Mouse (Mus musculus) forebrain, embryonic 12.5 days (tissue): ENCODE measurements around the gene Lrrc26. TPM values are rescaled to one million over a fixed set of nuclear protein-coding genes. Genes with fewer than 3 reads are reported as not detected.

Source experiments
- ATAC-seq: fragments of 200-750 bp; cut with Nextera tagmentation; 2 replicates; pipeline ENCODE4 v1.8.0; 2017; ENCODE audit warnings: moderate TSS enrichment; ENCODE audit not compliant: low FRiP score
- H3K27ac ChIP-seq: fragments of 300-500 bp; sonication (generic); 2 replicates; pipeline ENCODE4 v1.5.1; 2016; ENCODE audit warnings: mild to moderate bottlenecking
- H3K27me3 ChIP-seq: fragments of 300-500 bp; sonication (generic); 2 replicates; pipeline ENCODE4 v1.6.1; 2016; ENCODE audit warnings: mild to moderate bottlenecking
- H3K36me3 ChIP-seq: fragments of 300-500 bp; sonication (generic); replicated peaks from 2 replicates; pipeline ENCODE4 v1.6.1; 2016; ENCODE audit warnings: mild to moderate bottlenecking
- H3K4me1 ChIP-seq: fragments of 300-500 bp; sonication (generic); 2 replicates; pipeline ENCODE4 v1.6.1; 2016
- H3K4me2 ChIP-seq: fragments of 300-500 bp; sonication (generic); 2 replicates; pipeline ENCODE4 v1.6.1; 2016; ENCODE audit warnings: mild to moderate bottlenecking, moderate library complexity
- H3K4me3 ChIP-seq: fragments of 300-500 bp; sonication (generic); replicated peaks from 2 replicates; pipeline ENCODE4 v1.5.1; 2016; ENCODE audit warnings: mild to moderate bottlenecking
- H3K9ac ChIP-seq: fragments of 300-500 bp; sonication (generic); 2 replicates; pipeline ENCODE4 v1.6.1; 2016; ENCODE audit warnings: mild to moderate bottlenecking
- H3K9me3 ChIP-seq: fragments of 300-500 bp; sonication (generic); 2 replicates; pipeline ENCODE4 v1.6.1; 2016
- WGBS: fragments of 180-500 bp; shearing (Covaris S2); methylation state at CpG from one replicate; pipeline ENCODE4 v1.1.7; 2016; 5-methylcytosine and 5-hydroxymethylcytosine counted together
- polyA plus RNA-seq: library from polyadenylated mRNA; unstranded; fragments of >200 nt; fragmentation: Nextera tagmentation; extraction: Ambion mirVana; gene quantifications from 2 replicates; pipeline ENCODE4 v1.2.1, GENCODE M21; 2016

Lrrc26 gene
- polyA plus RNA-seq, 1 experiment from 2014 or later = not detected

DNA sequence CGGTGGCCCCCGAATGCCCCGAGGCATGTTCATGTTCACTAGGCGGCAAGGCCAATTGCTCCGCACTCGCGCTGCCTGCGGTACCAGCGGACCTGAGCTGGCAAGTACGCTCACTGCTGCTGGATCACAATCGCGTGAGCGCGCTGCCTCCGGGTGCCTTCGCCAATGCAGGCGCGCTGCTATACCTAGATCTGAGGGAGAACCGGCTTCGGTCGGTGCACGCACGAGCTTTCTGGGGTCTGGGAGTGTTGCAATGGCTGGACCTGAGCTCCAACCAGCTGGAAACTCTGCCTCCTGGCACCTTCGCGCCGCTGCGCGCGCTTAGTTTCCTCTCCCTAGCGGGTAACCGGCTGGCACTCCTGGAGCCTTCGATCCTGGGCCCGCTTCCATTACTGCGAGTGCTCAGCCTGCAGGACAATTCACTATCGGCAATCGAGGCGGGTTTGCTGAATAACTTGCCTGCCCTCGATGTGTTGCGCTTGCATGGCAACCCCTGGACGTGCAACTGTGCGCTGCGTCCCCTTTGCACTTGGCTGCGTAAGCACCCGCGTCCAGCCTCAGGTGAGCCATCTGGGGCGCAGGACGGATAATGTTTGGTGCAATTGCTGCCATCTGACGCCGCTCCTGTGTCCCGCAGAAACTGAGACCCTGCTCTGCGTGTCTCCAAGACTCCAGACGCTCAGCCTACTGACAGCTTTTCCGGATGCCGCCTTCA is 543 bp downstream of the Lrrc26 start:
- 3% methylated on average over 54 of the region's 54 CpGs for WGBS
- peak overlapping the region; percentile 30 for H3K4me3 ChIP-seq
- peak overlapping the region; percentile 25 for H3K4me2 ChIP-seq
- no peak overlapping the region for H3K9ac ChIP-seq
- peaks cover 15% of the 10 kb centered on the region for H3K36me3 ChIP-seq
- H3K4me1 ChIP-seq = peaks cover 19% of the 10 kb centered on the region
- H3K9me3 ChIP-seq = no peaks in the 10 kb centered on the region
- H3K27me3 ChIP-seq = peaks cover 87% of the 10 kb centered on the region
- ATAC-seq = no peak
- H3K27ac ChIP-seq = no peak overlapping the region

DNA sequence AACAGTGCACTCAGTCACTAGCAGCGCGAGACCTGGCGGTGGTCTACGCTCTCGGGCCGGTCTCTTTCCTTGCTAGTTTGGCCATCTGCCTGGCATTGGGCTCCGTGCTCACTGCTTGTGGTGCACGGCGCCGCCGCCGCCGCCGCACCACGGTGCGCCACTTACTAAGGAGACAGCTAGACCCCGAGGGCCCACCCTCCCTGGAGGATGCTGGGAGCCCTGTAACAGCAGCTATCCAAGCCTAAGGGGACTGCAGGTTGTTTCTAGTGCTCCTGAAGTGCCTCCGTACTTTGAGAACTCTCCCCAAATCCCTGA is 1.1 kb downstream of the Lrrc26 start:
- ATAC-seq = no peak
- Histone ChIP-seq H3K4me3 (peak overlapping the region; percentile 30), H3K9me3 (no peaks in the 10 kb centered on the region), H3K9ac (no peak overlapping the region), H3K27me3 (peaks cover 92% of the 10 kb centered on the region), H3K4me1 (peaks cover 19% of the 10 kb centered on the region), H3K4me2 (peak overlapping the region; percentile 25), H3K27ac (no peak overlapping the region), H3K36me3 (peaks cover 10% of the 10 kb centered on the region)
- WGBS = 0% methylated on average over 18 of the region's 18 CpGs

- 0 out of 2 replicates have a peak, but pooled peaks have one; percentile 7 for ATAC-seq
- H3K4me1 ChIP-seq = peaks cover 19% of the 10 kb centered on the region
- peak overlapping the region; percentile 30 for H3K4me3 ChIP-seq
- H3K9me3 ChIP-seq = no peaks in the 10 kb centered on the region
- H3K36me3 ChIP-seq = peaks cover 4% of the 10 kb centered on the region; the same call in 1 of the 2 replicates
- H3K27me3 ChIP-seq = peaks cover 95% of the 10 kb centered on the region
- peak overlapping the region; percentile 46 for H3K4me2 ChIP-seq
- peak overlapping the region; percentile 25; the same call in 1 of the 2 replicates for H3K9ac ChIP-seq
- no peak overlapping the region for H3K27ac ChIP-seq
- WGBS = 6% methylated on average over 30 of the region's 32 CpGs
Measured at GRCm38 (mm10) chr2:25291184-25292053, 1.7 kb downstream of the Lrrc26 start.

DNA sequence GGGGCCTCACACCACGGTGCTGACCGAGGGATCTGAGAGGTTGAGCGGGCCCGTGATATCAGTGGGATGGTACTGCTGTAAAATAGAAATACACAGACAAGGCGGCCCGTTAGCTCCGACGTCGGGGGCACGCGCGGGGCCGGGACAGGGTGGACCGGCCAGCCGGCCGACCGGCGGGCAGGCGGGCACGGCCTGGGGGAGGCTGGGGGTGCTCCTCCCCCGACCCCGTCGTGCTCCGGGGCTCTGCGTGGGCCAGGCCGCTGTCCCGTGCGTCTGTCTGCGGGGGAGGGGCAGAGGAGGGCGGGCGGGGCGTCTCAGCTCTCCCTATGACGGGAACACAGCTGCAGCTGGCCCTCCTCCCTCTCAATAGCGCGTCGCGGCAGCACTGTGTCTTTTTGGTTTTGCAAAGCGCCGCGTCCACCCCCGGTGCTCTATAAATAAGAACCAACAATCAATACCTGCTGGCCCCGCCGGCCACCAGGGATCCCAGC is 2.4 kb downstream of the Lrrc26 start:
- Histone ChIP-seq H3K27me3 (peaks cover 98% of the 10 kb centered on the region), H3K27ac (no peak overlapping the region), H3K36me3 (no peaks in the 10 kb centered on the region), H3K9ac (peak overlapping the region; percentile 25; the same call in 1 of the 2 replicates), H3K4me3 (peak overlapping the region; percentile 30), H3K4me1 (peaks cover 19% of the 10 kb centered on the region), H3K4me2 (peak overlapping the region; percentile 46), H3K9me3 (no peaks in the 10 kb centered on the region)
- WGBS = 6% methylated on average over 43 of the region's 43 CpGs
- ATAC-seq = peak; percentile 22; the same call in 1 of the 2 replicates

- H3K36me3 ChIP-seq = no peaks in the 10 kb centered on the region
- ATAC-seq = no peak
- no peaks in the 10 kb centered on the region for H3K9me3 ChIP-seq
- H3K4me2 ChIP-seq = no peak overlapping the region
- H3K9ac ChIP-seq = no peak overlapping the region
- 6% methylated on average over 1 of the region's 1 CpGs for WGBS
- H3K4me3 ChIP-seq = no peak overlapping the region
- H3K27ac ChIP-seq = no peak overlapping the region
- peaks cover 98% of the 10 kb centered on the region for H3K27me3 ChIP-seq
- H3K4me1 ChIP-seq = peaks cover 19% of the 10 kb centered on the region
Measured at GRCm38 (mm10) chr2:25292856-25293255, 3.1 kb downstream of the Lrrc26 start.

DNA sequence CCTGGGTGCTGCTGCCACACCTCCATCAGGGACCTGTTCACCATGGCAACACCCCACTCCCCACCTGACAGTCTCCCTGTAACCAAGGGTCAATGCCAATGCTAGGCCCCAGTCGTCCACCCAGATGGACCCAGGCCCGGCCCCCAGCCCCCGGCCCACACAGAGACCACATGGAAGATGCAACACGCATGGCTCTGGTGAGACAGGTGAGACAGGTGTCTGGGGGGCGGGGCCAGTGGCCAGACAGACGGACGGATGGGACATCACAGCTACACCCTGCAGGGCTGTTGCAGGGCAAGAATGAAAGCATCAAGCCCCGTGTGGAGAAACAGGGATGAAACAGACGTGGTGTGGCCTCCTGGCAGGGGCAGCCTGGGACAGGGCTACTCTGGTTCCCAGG is 4.0 kb downstream of the Lrrc26 start:
- Histone ChIP-seq H3K9me3 (no peaks in the 10 kb centered on the region), H3K4me1 (peaks cover 19% of the 10 kb centered on the region), H3K27me3 (peaks cover 95% of the 10 kb centered on the region), H3K4me2 (no peak overlapping the region), H3K36me3 (no peaks in the 10 kb centered on the region), H3K9ac (no peak overlapping the region), H3K27ac (no peak overlapping the region), H3K4me3 (no peak overlapping the region)
- no peak for ATAC-seq
- 74% methylated on average over 9 of the region's 9 CpGs for WGBS

GRCm38 (mm10) chr2:25297093-25297492 is 7.4 kb downstream of the Lrrc26 start:
- peaks cover 5% of the 10 kb centered on the region for H3K4me1 ChIP-seq
- H3K27ac ChIP-seq = no peak overlapping the region
- WGBS = 84% methylated on average over 7 of the region's 8 CpGs
- no peaks in the 10 kb centered on the region for H3K36me3 ChIP-seq
- H3K27me3 ChIP-seq = peaks cover 61% of the 10 kb centered on the region
- no peak for ATAC-seq
- no peak overlapping the region for H3K9ac ChIP-seq
- H3K4me3 ChIP-seq = no peak overlapping the region
- H3K9me3 ChIP-seq = no peaks in the 10 kb centered on the region
- no peak overlapping the region for H3K4me2 ChIP-seq

DNA sequence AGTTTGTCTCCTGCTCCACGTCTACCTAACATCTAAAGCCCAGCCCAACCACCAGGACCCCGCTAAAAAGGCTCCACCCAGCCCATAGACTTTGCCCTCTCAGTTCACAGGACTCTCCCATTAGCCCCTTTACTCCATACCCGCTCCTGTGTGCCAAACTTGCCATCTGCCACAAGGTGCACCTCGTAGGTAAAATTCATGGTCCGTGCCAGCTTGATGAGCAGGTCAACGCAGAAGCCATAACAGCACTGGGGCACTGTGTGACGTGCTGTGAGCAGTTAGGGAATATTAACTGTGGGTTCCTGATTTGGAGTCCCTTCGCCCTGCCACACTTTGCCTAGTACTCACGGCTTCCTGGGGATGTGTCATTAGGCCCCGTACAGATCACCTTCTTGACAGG is 8.3 kb downstream of the Lrrc26 start:
- Histone ChIP-seq H3K9ac (no peak overlapping the region), H3K4me1 (no peaks in the 10 kb centered on the region), H3K4me3 (no peak overlapping the region), H3K4me2 (no peak overlapping the region), H3K9me3 (no peaks in the 10 kb centered on the region), H3K36me3 (no peaks in the 10 kb centered on the region), H3K27ac (no peak overlapping the region), H3K27me3 (peaks cover 56% of the 10 kb centered on the region)
- ATAC-seq = no peak
- WGBS = 85% methylated on average over 10 of the region's 10 CpGs

DNA sequence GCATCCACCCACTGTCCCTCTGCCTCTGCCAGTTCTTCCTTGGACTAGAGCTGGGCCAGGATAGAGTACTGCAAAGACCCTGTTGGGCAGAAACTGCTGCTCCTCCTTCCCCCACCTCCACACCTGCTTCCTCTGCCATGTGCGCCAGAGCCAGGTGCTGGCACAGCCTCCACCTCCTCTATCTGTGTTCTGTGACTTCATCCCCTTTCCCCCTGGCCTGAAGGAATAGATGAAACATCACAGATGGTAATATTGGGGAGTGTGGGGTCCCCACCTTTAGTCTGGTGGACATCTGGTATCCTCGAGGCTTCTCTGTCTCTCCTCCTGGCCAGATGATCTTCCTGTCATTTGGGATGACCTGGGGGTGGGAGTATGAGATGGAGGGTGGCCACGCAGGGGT is 13.7 kb downstream of the Lrrc26 start:
- 82% methylated on average over 3 of the region's 3 CpGs for WGBS

GRCm38 (mm10) chr2:25303931-25304656 is 14.4 kb downstream of the Lrrc26 start:
- no peaks in the 10 kb centered on the region for H3K9me3 ChIP-seq
- H3K4me2 ChIP-seq = peak overlapping the region; percentile 87
- H3K36me3 ChIP-seq = no peaks in the 10 kb centered on the region
- H3K27me3 ChIP-seq = peaks cover 58% of the 10 kb centered on the region
- no peak overlapping the region for H3K27ac ChIP-seq
- ATAC-seq = no peak
- H3K9ac ChIP-seq = 0 out of 2 replicates have a peak overlapping the region, but pooled peaks have one; percentile 61
- peak overlapping the region; percentile 49; the same call in 1 of the 2 replicates for H3K4me3 ChIP-seq
- 71% methylated on average over 7 of the region's 7 CpGs for WGBS
- 0 out of 2 replicates have a peak, but pooled peaks cover 13% of the 10 kb centered on the region for H3K4me1 ChIP-seq

More for the DNA sequence above, 13.7 kb downstream of the Lrrc26 start:
- ATAC-seq = no peak
- Histone ChIP-seq H3K36me3 (no peaks in the 10 kb centered on the region), H3K9me3 (no peaks in the 10 kb centered on the region), H3K4me1 (0 out of 2 replicates have a peak, but pooled peaks cover 13% of the 10 kb centered on the region), H3K4me3 (no peak overlapping the region), H3K27me3 (peaks cover 52% of the 10 kb centered on the region), H3K4me2 (no peak overlapping the region), H3K27ac (no peak overlapping the region), H3K9ac (no peak overlapping the region)

DNA sequence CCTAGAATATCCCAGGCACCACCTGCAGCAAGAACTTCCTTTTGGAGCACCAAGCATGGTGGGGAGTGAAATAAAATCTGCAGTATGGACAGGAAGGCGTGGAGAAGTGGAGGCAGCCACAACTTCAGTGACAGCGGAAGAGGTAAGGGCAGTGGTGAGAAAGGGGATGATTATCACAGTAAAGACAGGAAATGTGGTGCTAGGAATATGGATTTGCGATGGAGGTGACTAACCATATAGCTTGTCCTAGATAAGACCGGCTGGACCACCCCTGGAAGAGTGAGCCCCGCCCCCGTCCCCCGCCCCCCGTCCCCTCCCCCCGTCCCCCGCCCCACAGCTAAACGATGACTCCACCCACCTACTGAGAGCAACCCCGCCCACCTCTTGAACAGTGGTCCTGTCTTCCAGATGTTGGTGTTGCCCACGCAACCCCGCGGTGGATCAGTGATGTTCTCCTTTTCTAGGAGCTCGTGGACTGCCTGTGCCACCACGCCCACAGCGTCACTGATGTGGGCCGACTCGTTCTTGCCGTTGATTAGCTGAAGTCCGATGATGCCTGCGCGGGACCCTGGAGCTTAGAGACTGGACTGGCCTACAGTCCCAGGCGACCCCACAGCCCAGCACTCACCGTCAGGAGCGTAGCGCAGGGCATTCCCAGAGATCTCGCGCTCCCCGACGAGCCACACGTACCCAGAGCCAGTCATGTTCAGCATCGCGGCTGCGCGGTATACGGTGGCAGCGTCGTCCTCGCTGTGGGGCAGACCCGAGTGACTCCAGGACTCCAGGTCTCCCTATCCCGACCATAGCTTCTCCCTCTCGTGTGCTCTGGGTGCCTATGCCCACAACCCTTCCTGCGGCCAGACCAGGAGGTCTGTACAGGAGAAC is 15.2 kb downstream of the Lrrc26 start:
- ATAC-seq = peak; percentile 83
- Histone ChIP-seq H3K27me3 (peaks cover 66% of the 10 kb centered on the region), H3K4me2 (peak overlapping the region; percentile 87), H3K4me3 (peak overlapping the region; percentile 49), H3K27ac (no peak overlapping the region), H3K9me3 (no peaks in the 10 kb centered on the region), H3K9ac (peak overlapping the region; percentile 61), H3K4me1 (0 out of 2 replicates have a peak, but pooled peaks cover 13% of the 10 kb centered on the region), H3K36me3 (no peaks in the 10 kb centered on the region)
- 2% methylated on average over 41 of the region's 45 CpGs for WGBS
